Mouse (Mus musculus): ENCODE results near the gene Hdac9.
A peak's percentile ranks its signal among the peaks of the same experiment; 100 is the strongest.
"Not testable (repeated sequence)": the region's sequence is repeated elsewhere in the genome, so short reads cannot be mapped to it uniquely, and the experiment has no call there.

Hdac9 gene

GRCm38 (mm10) chr12:34091851-34092250 lies 825.0 kb downstream of the Hdac9 start:
- peak in 1 of 2 experiments; percentile 44 for DNase-seq (ENCODE audit: low spot score in 2 of 2)

- DNase-seq (ENCODE audit: low spot score in 2 of 2): no peak
Observed at GRCm38 (mm10) chr12:34087292-34087942, 829.5 kb downstream of the Hdac9 start.

- DNase-seq (ENCODE audit: low spot score in 2 of 2): no peak
Observed at GRCm38 (mm10) chr12:34076981-34077380, 839.9 kb downstream of the Hdac9 start.

DNA sequence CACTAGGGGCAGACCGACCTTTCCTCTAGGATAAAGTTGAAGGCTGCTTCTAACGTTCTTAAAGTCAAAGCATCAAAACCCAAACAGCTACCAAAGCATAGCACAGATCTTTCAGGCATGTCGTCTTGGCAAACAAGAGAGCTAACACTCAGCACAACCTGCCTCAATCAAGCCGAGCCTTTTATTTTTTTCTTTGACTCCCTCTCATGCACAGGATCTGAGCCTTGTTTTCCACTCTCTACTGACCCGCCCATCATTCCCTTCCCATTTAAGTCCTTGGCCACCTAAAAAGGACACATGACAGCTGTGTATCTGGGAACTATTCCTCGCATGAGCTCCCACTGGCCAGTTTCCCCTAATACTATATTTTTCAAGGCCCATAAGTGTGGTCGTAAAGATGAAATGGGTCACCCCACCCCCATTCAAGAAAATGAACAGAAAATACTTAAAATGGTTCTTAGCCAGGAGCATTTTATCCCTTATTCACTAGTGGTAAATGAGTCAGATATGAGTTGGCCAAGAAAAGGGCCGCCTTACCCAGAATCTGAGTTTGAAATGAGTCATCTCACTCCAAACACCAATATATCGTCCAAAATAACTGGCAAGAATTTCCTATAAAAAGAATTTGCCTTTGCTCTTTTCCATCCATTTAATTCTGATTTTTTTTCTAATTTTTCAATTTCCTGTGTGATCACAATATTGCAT lies 840.9 kb downstream of the Hdac9 start:
- DNase-seq (ENCODE audit: low spot score in 2 of 2): peak in 1 of 2 experiments; percentile 23

DNA sequence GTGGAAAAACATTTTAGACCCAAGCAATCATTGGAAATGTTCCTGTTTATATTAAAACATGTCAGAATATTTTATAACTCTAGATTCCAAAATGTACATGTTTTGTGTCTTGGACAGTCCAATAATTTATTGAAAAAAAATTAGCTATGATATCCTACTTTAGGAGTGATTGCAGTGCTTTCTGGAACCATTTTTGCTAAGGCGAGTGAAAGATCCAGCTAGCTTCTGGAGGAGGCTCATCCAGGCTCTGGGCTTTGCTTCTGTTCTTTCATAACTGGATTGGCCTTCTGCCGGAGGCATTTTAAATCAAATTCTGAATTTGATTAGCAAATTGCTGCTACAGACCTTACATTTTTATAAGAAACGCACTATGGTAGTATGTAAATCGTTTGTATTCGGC lies 864.4 kb downstream of the Hdac9 start:
- DNase-seq (ENCODE audit: low spot score in 2 of 2): peak in 1 of 2 experiments; percentile 31

- DNase-seq (ENCODE audit: low spot score in 2 of 2): no peak
Observed at GRCm38 (mm10) chr12:34052036-34052435, 864.9 kb downstream of the Hdac9 start.

- no peak for DNase-seq (ENCODE audit: low spot score in 2 of 2)
Observed at GRCm38 (mm10) chr12:34051112-34051511, 865.8 kb downstream of the Hdac9 start.

GRCm38 (mm10) chr12:34040949-34041348 lies 875.9 kb downstream of the Hdac9 start:
- no peak for DNase-seq (ENCODE audit: low spot score in 2 of 2)

DNA sequence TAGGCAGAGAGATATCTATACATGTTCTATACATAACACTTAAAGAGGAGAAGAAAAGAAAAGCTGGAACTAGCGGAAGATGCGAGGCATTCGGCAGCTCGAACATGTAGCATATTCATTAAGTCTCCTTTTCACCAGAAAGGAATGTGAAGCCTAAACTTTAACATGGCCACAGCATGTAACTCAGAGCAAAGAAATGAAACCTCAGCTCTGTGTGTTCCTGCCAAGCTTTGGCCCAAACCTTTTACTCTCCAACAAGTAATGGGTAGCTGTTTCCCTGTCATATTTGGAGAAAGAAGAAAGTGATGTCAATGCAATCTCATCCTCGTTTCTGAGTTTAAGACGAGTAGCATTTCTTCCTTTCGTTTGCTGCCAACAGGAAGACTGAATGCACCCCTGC lies 876.8 kb downstream of the Hdac9 start:
- DNase-seq (ENCODE audit: low spot score in 2 of 2): no peak

GRCm38 (mm10) chr12:34009796-34010195 lies 907.1 kb downstream of the Hdac9 start:
- not testable (repeated sequence) for DNase-seq (ENCODE audit: low spot score in 2 of 2)

All from frontal cortex, postnatal 36 days (tissue).